Mouse (Mus musculus) kidney, embryonic 16.5 days (tissue): Measurements from ENCODE around the gene Atad2b. TPM values are rescaled to one million over a fixed set of nuclear protein-coding genes. Genes with fewer than 3 reads are reported as not detected.
"Not testable (repeated sequence)": the region's sequence is repeated elsewhere in the genome, so short reads cannot be mapped to it uniquely, and the experiment has no call there.

Experiments used
- ATAC-seq: fragments of 200-750 bp; cut with Nextera tagmentation; 2 replicates; pipeline ENCODE4 v1.8.0; 2017; ENCODE audit warnings: moderate TSS enrichment; ENCODE audit not compliant: low FRiP score, low TSS enrichment
- H3K27ac ChIP-seq: fragments of 300-500 bp; sonication (generic); 2 replicates; pipeline ENCODE4 v1.5.1; 2014; ENCODE audit warnings: low read length
- H3K27me3 ChIP-seq: fragments of 300-500 bp; sonication (generic); 2 replicates; pipeline ENCODE4 v1.6.1; 2014; ENCODE audit warnings: low read length, control low read depth, mixed read lengths; ENCODE audit not compliant: insufficient read depth
- H3K36me3 ChIP-seq: fragments of 300-500 bp; sonication (generic); 2 replicates; pipeline ENCODE4 v1.6.1; 2014; ENCODE audit warnings: low read length, control low read depth, mixed read lengths; ENCODE audit not compliant: insufficient read depth
- H3K4me1 ChIP-seq: fragments of 300-500 bp; sonication (generic); 2 replicates; pipeline ENCODE4 v1.6.1; 2014; ENCODE audit warnings: low read length, control low read depth, mixed read lengths; ENCODE audit not compliant: insufficient read depth
- H3K4me2 ChIP-seq: fragments of 300-500 bp; sonication (generic); replicated peaks from 2 replicates; pipeline ENCODE4 v1.6.1; 2014; ENCODE audit warnings: low read depth, low read length
- H3K4me3 ChIP-seq: fragments of 300-500 bp; sonication (generic); 2 replicates; pipeline ENCODE4 v1.5.1; 2014; ENCODE audit warnings: mild to moderate bottlenecking, low read length
- H3K9ac ChIP-seq: fragments of 300-500 bp; sonication (generic); replicated peaks from 2 replicates; pipeline ENCODE4 v1.6.1; 2014; ENCODE audit warnings: low read length
- H3K9me3 ChIP-seq: fragments of 300-500 bp; sonication (generic); 2 replicates; pipeline ENCODE4 v1.6.1; 2016; ENCODE audit warnings: low read length, control low read depth
- WGBS: fragments of 180-500 bp; shearing (Covaris S2); extraction: QIAGEN DNeasy Blood & Tissue Kit; methylation state at CpG from one replicate; pipeline ENCODE4 v1.1.7; 2014; 5-methylcytosine and 5-hydroxymethylcytosine counted together
- polyA plus RNA-seq: library from polyadenylated mRNA; unstranded; fragments of >200 nt; fragmentation: Nextera tagmentation; extraction: Ambion mirVana; gene quantifications from 2 replicates; pipeline ENCODE4 v1.2.1, GENCODE M21; 2015

The Atad2b gene
- polyA plus RNA-seq, 1 experiment from 2014 or later, result 6.3 TPM

DNA sequence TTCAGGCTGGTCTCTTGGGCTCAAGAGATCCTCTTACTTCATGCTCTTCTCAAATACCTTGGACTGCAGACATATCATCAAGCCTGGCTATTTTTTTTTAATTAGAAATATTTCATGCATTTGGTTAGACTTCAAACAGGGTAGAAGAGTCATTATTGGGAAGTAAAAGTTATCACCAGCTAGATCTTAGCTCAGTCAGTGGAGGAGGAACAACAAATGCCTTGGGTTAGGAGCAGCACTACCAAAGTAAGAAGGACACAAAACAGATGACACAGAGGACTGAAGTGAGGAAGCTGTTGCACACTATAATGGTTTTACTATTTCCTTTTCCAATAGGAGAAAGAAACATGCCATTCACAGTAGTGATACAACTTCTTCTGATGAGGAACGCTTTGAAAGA, 35.1 kb downstream of the Atad2b start:
- Histone ChIP-seq H3K36me3 (peaks cover 54% of the 10 kb centered on the region), H3K9ac (no peak overlapping the region), H3K4me1 (no peaks in the 10 kb centered on the region), H3K27me3 (no peaks in the 10 kb centered on the region), H3K4me2 (no peak overlapping the region), H3K27ac (no peak overlapping the region), H3K9me3 (no peaks in the 10 kb centered on the region), H3K4me3 (no peak overlapping the region)
- ATAC-seq, result no peak
- 88% methylated on average over 1 of the region's 1 CpGs for WGBS

GRCm38 (mm10) chr12:4953156-4953555, 36.0 kb downstream of the Atad2b start:
- Histone ChIP-seq H3K9ac (no peak overlapping the region), H3K4me1 (no peaks in the 10 kb centered on the region), H3K27ac (no peak overlapping the region), H3K4me2 (no peak overlapping the region), H3K4me3 (no peak overlapping the region), H3K36me3 (peaks cover 54% of the 10 kb centered on the region), H3K27me3 (no peaks in the 10 kb centered on the region), H3K9me3 (no peaks in the 10 kb centered on the region)
- WGBS, result 82% methylated on average over 4 of the region's 4 CpGs
- ATAC-seq, result no peak

- Histone ChIP-seq H3K27me3 (no peaks in the 10 kb centered on the region), H3K4me2 (no peak overlapping the region), H3K4me1 (no peaks in the 10 kb centered on the region), H3K4me3 (no peak overlapping the region), H3K36me3 (peaks cover 27% of the 10 kb centered on the region), H3K9ac (no peak overlapping the region), H3K9me3 (no peaks in the 10 kb centered on the region), H3K27ac (no peak overlapping the region)
- WGBS, result 46% methylated on average over 1 of the region's 1 CpGs
- no peak for ATAC-seq
Observed at GRCm38 (mm10) chr12:4972939-4973338, 55.8 kb downstream of the Atad2b start.

GRCm38 (mm10) chr12:4978324-4978723, 61.2 kb downstream of the Atad2b start:
- no peak overlapping the region for H3K4me2 ChIP-seq
- ATAC-seq, result no peak
- peaks cover 35% of the 10 kb centered on the region for H3K36me3 ChIP-seq
- H3K9ac ChIP-seq, result no peak overlapping the region
- WGBS, result 87% methylated on average over 6 of the region's 6 CpGs
- no peaks in the 10 kb centered on the region for H3K9me3 ChIP-seq
- no peak overlapping the region for H3K4me3 ChIP-seq
- H3K27ac ChIP-seq, result no peak overlapping the region
- H3K27me3 ChIP-seq, result no peaks in the 10 kb centered on the region
- H3K4me1 ChIP-seq, result no peaks in the 10 kb centered on the region

DNA sequence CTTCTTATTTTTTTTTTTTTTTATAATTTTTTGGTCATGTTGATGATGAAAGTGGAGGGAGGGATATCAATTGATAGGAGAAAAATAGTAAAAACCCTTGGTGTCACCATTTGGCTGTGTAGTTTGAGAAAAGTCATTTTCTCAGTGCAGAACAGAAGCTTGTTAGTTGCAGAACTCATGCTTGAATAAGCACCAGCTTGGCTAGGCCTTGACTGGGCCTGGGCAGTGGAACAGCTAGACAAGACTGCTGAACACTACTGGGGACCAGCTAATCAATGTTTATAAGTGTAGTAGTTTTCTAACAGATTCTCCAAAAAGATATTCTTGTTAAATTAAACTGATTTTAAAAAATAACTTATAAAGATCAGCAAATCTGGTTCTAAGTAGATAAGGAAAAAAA, 79.8 kb downstream of the Atad2b start:
- Histone ChIP-seq H3K36me3 (no peaks in the 10 kb centered on the region), H3K9ac (no peak overlapping the region), H3K27me3 (no peaks in the 10 kb centered on the region), H3K4me1 (no peaks in the 10 kb centered on the region), H3K9me3 (no peaks in the 10 kb centered on the region), H3K4me2 (no peak overlapping the region), H3K27ac (no peak overlapping the region), H3K4me3 (no peak overlapping the region)
- no peak for ATAC-seq

DNA sequence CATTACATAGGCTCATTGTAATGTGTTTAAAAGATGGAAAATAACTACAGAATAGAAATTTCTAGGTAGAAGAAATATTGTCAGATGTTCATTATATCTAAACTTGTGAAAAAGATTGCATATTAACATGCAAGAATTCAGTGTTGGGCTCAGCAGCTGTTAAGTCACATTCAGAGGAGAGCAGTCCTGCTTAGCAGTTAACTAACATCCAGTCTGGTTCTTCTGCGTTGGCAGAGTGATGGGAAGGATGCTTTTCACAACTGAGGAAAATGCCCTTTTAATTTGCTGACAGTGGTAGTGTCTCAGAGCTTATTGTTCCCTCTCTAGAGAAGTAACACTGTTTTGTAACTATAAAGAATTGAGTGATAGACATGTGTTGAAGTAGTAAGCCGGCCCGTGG, 88.2 kb downstream of the Atad2b start:
- Histone ChIP-seq H3K27me3 (no peaks in the 10 kb centered on the region), H3K9ac (no peak overlapping the region), H3K4me1 (no peaks in the 10 kb centered on the region), H3K4me3 (no peak overlapping the region), H3K9me3 (no peaks in the 10 kb centered on the region), H3K36me3 (peaks cover 7% of the 10 kb centered on the region; the same call in 1 of the 2 replicates), H3K27ac (no peak overlapping the region), H3K4me2 (no peak overlapping the region)
- WGBS, result 90% methylated on average over 3 of the region's 3 CpGs
- ATAC-seq, result no peak

DNA sequence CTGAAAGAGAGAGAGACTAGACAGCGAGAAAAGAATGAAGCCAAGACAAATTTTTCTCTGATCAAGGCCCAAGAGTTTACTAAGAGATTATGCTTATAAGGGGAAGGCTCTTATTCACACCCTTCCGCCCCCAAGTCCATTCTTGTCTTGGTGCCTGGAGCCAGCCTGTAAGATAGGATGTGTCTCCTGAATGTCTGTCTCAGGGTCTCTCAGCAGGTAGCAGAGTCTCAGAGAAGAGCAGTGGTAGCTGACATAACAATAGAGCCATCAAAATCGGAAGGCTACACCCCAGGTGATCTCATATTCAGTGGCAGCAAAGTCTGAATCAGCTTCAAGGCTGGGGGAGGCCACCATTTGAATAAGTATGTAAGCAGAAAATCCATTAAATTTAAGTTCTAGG, 88.6 kb downstream of the Atad2b start:
- H3K4me2 ChIP-seq, ATAC-seq, H3K4me3 ChIP-seq, H3K27ac ChIP-seq, H3K9me3 ChIP-seq, H3K36me3 ChIP-seq, H3K27me3 ChIP-seq, H3K9ac ChIP-seq, H3K4me1 ChIP-seq: not testable (repeated sequence)
- 84% methylated on average over 3 of the region's 3 CpGs for WGBS

DNA sequence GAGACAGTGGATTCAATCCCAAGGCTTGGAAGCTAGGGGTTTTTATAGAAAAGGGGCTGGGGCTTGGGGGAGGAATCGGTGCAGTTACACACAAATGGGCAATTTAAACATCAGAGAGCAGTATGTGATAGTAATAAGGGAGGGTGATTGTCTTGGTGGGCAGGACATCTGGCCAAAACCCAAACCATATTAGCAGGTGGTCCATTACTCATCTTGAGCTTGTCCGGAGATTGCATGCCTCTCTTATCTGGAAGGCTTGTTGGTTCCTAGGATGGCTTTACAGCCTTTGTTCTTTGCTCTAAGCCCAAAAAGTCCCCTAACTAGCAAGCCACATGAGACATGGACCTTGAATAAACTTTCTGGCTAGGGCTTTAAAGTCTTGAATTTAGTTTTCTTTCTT, 91.5 kb downstream of the Atad2b start:
- H3K27me3 ChIP-seq, H3K9ac ChIP-seq, H3K27ac ChIP-seq, H3K4me1 ChIP-seq, H3K9me3 ChIP-seq, ATAC-seq, H3K4me2 ChIP-seq, H3K4me3 ChIP-seq: not testable (repeated sequence)
- WGBS, result 78% methylated on average over 2 of the region's 2 CpGs
- peaks cover 16% of the 10 kb centered on the region; the same call in 1 of the 2 replicates for H3K36me3 ChIP-seq

DNA sequence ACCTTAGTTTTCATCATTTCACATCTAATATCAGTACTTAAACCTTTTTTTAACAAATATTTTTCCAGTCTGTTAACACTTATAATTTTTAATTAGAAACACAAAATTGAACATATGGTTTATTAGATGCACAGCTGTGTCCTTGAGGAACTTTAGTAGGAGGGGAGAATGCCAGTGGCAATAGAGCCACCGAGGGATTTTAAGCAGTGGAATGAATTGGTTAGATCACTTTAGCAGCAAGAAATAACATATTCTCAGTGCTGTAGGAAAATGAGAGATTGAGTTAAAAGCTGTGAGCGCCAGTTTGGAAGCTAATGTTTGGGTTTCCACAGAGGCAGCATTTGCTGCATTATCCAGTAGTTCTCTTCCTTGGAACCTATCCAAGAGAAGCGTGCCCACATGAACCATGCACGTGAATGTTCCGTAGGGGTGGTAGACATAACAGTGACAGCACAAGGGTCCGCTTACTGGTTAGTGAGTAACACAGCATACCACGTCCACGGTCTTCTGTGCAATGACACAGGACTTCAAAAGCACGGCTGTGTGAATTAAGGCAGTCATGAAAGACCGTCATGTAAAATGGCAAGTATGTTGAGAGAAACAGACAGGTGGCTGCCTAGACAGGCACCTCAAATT, 108.2 kb downstream of the Atad2b start:
- Histone ChIP-seq H3K27ac (no peak overlapping the region), H3K4me3 (no peak overlapping the region), H3K4me1 (no peaks in the 10 kb centered on the region), H3K9me3 (no peaks in the 10 kb centered on the region), H3K4me2 (no peak overlapping the region), H3K27me3 (no peaks in the 10 kb centered on the region), H3K9ac (no peak overlapping the region), H3K36me3 (peaks cover 25% of the 10 kb centered on the region)
- ATAC-seq, result no peak
- 92% methylated on average over 10 of the region's 10 CpGs for WGBS

- H3K4me3 ChIP-seq, result no peak overlapping the region
- ATAC-seq, result no peak
- no peaks in the 10 kb centered on the region for H3K27me3 ChIP-seq
- WGBS, result 79% methylated on average over 5 of the region's 5 CpGs
- H3K9me3 ChIP-seq, result no peaks in the 10 kb centered on the region
- no peak overlapping the region for H3K9ac ChIP-seq
- H3K36me3 ChIP-seq, result peaks cover 46% of the 10 kb centered on the region
- no peak overlapping the region for H3K4me2 ChIP-seq
- H3K4me1 ChIP-seq, result no peaks in the 10 kb centered on the region
- no peak overlapping the region for H3K27ac ChIP-seq
Observed at GRCm38 (mm10) chr12:5029035-5029434, 111.9 kb downstream of the Atad2b start.
